Comparison of ENCODE assay signal across 8 mouse cellular contexts in genomic region chr14:55713007-55713728, GRCm38 (mm10). TPM values are rescaled to one million over a fixed set of nuclear protein-coding genes. Genes with fewer than 3 reads are reported as not detected.
DNase-seq lines count a peak whose midpoint lies in the region; ATAC-seq and TF ChIP-seq lines count a peak whose summit lies in the region.

No protein-coding gene starts in this region.

- H3K9me3 ChIP-seq in forebrain, embryonic 11.5 days (ENCODE audit: control insufficient read depth, low read length) = no peaks in the 10 kb centered on the region
- H3K9me3 ChIP-seq in forebrain, embryonic 14.5 days (replicated peaks; ENCODE audit: control insufficient read depth, low read length) = no peaks in the 10 kb centered on the region
- H3K9me3 ChIP-seq in intestine, embryonic 15.5 days = no peaks in the 10 kb centered on the region
- H3K9me3 ChIP-seq in liver, embryonic 15.5 days (replicated peaks) = no peaks in the 10 kb centered on the region

- no peak for TF ChIP-seq POLR2A in cerebellum, adult 2 months (IDR thresholded peaks at IDR 0.05; ENCODE audit: borderline replicate concordance, insufficient read depth, low read length)

- H3K36me3 ChIP-seq in forebrain, embryonic 11.5 days (ENCODE audit: control insufficient read depth, insufficient read depth, low read length) = no peaks in the 10 kb centered on the region; the same call in 1 of the 2 replicates
- H3K36me3 ChIP-seq in forebrain, embryonic 14.5 days (ENCODE audit: control insufficient read depth, insufficient read depth, low read length) = peaks cover 14% of the 10 kb centered on the region
- 0 out of 2 replicates have a peak, but pooled peaks cover 1% of the 10 kb centered on the region for H3K36me3 ChIP-seq in intestine, embryonic 15.5 days
- H3K36me3 ChIP-seq in liver, embryonic 15.5 days (replicated peaks) = peaks cover 1% of the 10 kb centered on the region; the same call in 1 of the 2 replicates

- H3K4me2 ChIP-seq in forebrain, embryonic 11.5 days (ENCODE audit: low read depth, low read length, severe bottlenecking) = 0 out of 2 replicates have a peak overlapping the region, but pooled peaks have one; percentile 5
- no peak overlapping the region for H3K4me2 ChIP-seq in forebrain, embryonic 14.5 days (ENCODE audit: low read length)
- peak overlapping the region; percentile 72 for H3K4me2 ChIP-seq in intestine, embryonic 15.5 days (replicated peaks)
- H3K4me2 ChIP-seq in liver, embryonic 15.5 days = peak overlapping the region; percentile 66

- H3K4me3 ChIP-seq in forebrain, embryonic 11.5 days (ENCODE audit: low read depth, low read length) = no peak overlapping the region
- no peak overlapping the region for H3K4me3 ChIP-seq in forebrain, embryonic 14.5 days (ENCODE audit: low read depth, low read length)
- H3K4me3 ChIP-seq in intestine, embryonic 15.5 days (replicated peaks) = peak overlapping the region; percentile 23
- H3K4me3 ChIP-seq in liver, embryonic 15.5 days (replicated peaks) = peak overlapping the region; percentile 43
- no peak overlapping the region for H3K4me3 ChIP-seq in left cerebral cortex, adult 2 months
- no peak overlapping the region for H3K4me3 ChIP-seq in cerebellum, adult 2 months (replicated peaks; ENCODE audit: insufficient read depth, low read depth, low read length)

- H3K9ac ChIP-seq in forebrain, embryonic 11.5 days (ENCODE audit: low read length) = peak overlapping the region; percentile 14; the same call in 1 of the 2 replicates
- no peak overlapping the region for H3K9ac ChIP-seq in forebrain, embryonic 14.5 days (ENCODE audit: low read length)
- peak overlapping the region; percentile 34 for H3K9ac ChIP-seq in intestine, embryonic 15.5 days
- peak overlapping the region; percentile 21; the same call in 1 of the 2 replicates for H3K9ac ChIP-seq in liver, embryonic 15.5 days

- H3K27me3 ChIP-seq in forebrain, embryonic 11.5 days (ENCODE audit: control insufficient read depth, insufficient read depth, low read length) = no peaks in the 10 kb centered on the region; the same call in 1 of the 2 replicates
- 0 out of 2 replicates have a peak, but pooled peaks cover 3% of the 10 kb centered on the region for H3K27me3 ChIP-seq in forebrain, embryonic 14.5 days (replicated peaks; ENCODE audit: control insufficient read depth, insufficient read depth, low read length)
- H3K27me3 ChIP-seq in intestine, embryonic 15.5 days (replicated peaks) = peaks cover 4% of the 10 kb centered on the region; the same call in 1 of the 2 replicates
- peaks cover 12% of the 10 kb centered on the region; the same call in 1 of the 2 replicates for H3K27me3 ChIP-seq in liver, embryonic 15.5 days
- H3K27me3 ChIP-seq in cerebellum, adult 2 months (ENCODE audit: control insufficient read depth, insufficient read depth, low read length) = no peaks in the 10 kb centered on the region

- no peak overlapping the region for H3K27ac ChIP-seq in forebrain, embryonic 11.5 days (ENCODE audit: low read depth, low read length)
- no peak overlapping the region for H3K27ac ChIP-seq in forebrain, embryonic 14.5 days (ENCODE audit: low read depth, low read length)
- H3K27ac ChIP-seq in intestine, embryonic 15.5 days = no peak overlapping the region
- no peak overlapping the region for H3K27ac ChIP-seq in liver, embryonic 15.5 days (replicated peaks)
- no peak overlapping the region for H3K27ac ChIP-seq in left cerebral cortex, adult 2 months
- H3K27ac ChIP-seq in cerebellum, adult 2 months (ENCODE audit: insufficient read depth, low read length) = no peak overlapping the region

- no peak for TF ChIP-seq CTCF in left cerebral cortex, adult 2 months (IDR thresholded peaks at IDR 0.05)
- TF ChIP-seq CTCF in cerebellum, adult 2 months (IDR thresholded peaks at IDR 0.05; ENCODE audit: borderline replicate concordance, insufficient read depth, low read depth, low read length) = no peak

- no peak for ATAC-seq in forebrain, embryonic 11.5 days (replicated peaks; ENCODE audit: low FRiP score)
- no peak for ATAC-seq in forebrain, embryonic 14.5 days
- ATAC-seq in intestine, embryonic 15.5 days = peak; percentile 74
- peak; percentile 66 for ATAC-seq in liver, embryonic 15.5 days (ENCODE audit: insufficient read depth)

- H3K4me1 ChIP-seq in forebrain, embryonic 11.5 days (replicated peaks; ENCODE audit: control insufficient read depth, insufficient read depth, low read length) = peaks cover 3% of the 10 kb centered on the region; the same call in 1 of the 2 replicates
- no peaks in the 10 kb centered on the region for H3K4me1 ChIP-seq in forebrain, embryonic 14.5 days (ENCODE audit: control insufficient read depth, insufficient read depth, low read length)
- H3K4me1 ChIP-seq in intestine, embryonic 15.5 days (replicated peaks) = peaks cover 13% of the 10 kb centered on the region
- H3K4me1 ChIP-seq in liver, embryonic 15.5 days (replicated peaks) = peaks cover 34% of the 10 kb centered on the region
- no peaks in the 10 kb centered on the region for H3K4me1 ChIP-seq in cerebellum, adult 2 months (ENCODE audit: control insufficient read depth, insufficient read depth, low read length)

- 16% methylated on average over 25 of the region's 25 CpGs for WGBS in forebrain, embryonic 11.5 days
- WGBS in forebrain, embryonic 14.5 days = 18% methylated on average over 25 of the region's 25 CpGs
- WGBS in intestine, embryonic 15.5 days = 10% methylated on average over 25 of the region's 25 CpGs
- 12% methylated on average over 25 of the region's 25 CpGs for WGBS in liver, embryonic 15.5 days (ENCODE audit: insufficient replicate concordance)
- 16% methylated on average over 25 of the region's 25 CpGs for WGBS in cerebellum, adult 2 months

- intact Hi-C loops in left cerebral cortex, adult 2 months (cut with DNase I) = no loop called here

- no peak for DNase-seq in forebrain, embryonic 11.5 days (ENCODE audit: low spot score)
- no peak for DNase-seq in forebrain, embryonic 14.5 days (ENCODE audit: low spot score)
- peak; percentile 44 for DNase-seq in embryo, embryonic 10.5 days (ENCODE audit: low spot score)
- no peak for DNase-seq in left cerebral cortex, adult 2 months (ENCODE audit: extremely low spot score in 1 of 2, low spot score in 2 of 2)
- DNase-seq in cerebellum, adult 2 months = no peak
- DNase-seq in cerebellum, adult 9-11 months = no peak

RNA-seq across cellular contexts. Expression of gene Tgm1, which starts 0.6 kb away (rescaled TPM):
- polyA plus RNA-seq in forebrain, embryonic 11.5 days (2014; fragmentation: Nextera tagmentation; extraction: Ambion mirVana) = 0.21 and 1.4 TPM in 2 replicates
- polyA plus RNA-seq in forebrain, embryonic 14.5 days (2014; fragmentation: Nextera tagmentation; extraction: Ambion mirVana) = 0.10 and 0.12 TPM in 2 replicates
- polyA plus RNA-seq in intestine, embryonic 15.5 days (2015; fragmentation: Nextera tagmentation; extraction: Ambion mirVana) = 1.1 and 1.2 TPM in 2 replicates
- polyA plus RNA-seq in liver, embryonic 15.5 days (2015; fragmentation: Nextera tagmentation; extraction: Ambion mirVana) = 2.9 and 3.9 TPM in 2 replicates
- not detected for total RNA-seq in left cerebral cortex, adult 2 months (2021)
- 0.07 and 0.08 TPM in 2 replicates for polyA plus RNA-seq in cerebellum, adult 2 months (2012; rRNA removed)

RNA-seq across cellular contexts. Expression of gene Rabggta, which starts 8.9 kb away (rescaled TPM):
- polyA plus RNA-seq in forebrain, embryonic 11.5 days (2014; fragmentation: Nextera tagmentation; extraction: Ambion mirVana) = 23.4 and 27.1 TPM in 2 replicates
- polyA plus RNA-seq in forebrain, embryonic 14.5 days (2014; fragmentation: Nextera tagmentation; extraction: Ambion mirVana) = 34.2 and 38.3 TPM in 2 replicates
- 34.1 and 34.9 TPM in 2 replicates for polyA plus RNA-seq in intestine, embryonic 15.5 days (2015; fragmentation: Nextera tagmentation; extraction: Ambion mirVana)
- 10.5 and 11.0 TPM in 2 replicates for polyA plus RNA-seq in liver, embryonic 15.5 days (2015; fragmentation: Nextera tagmentation; extraction: Ambion mirVana)
- 10 to 100 TPM; 50.2 to 51.3 TPM for total RNA-seq in left cerebral cortex, adult 2 months (2021)
- polyA plus RNA-seq in cerebellum, adult 2 months (2012; rRNA removed) = 64.1 and 66.8 TPM in 2 replicates

RNA-seq across cellular contexts. Expression of gene Tinf2, which starts 31.5 kb away (rescaled TPM):
- 73.8 and 74.8 TPM in 2 replicates for polyA plus RNA-seq in forebrain, embryonic 11.5 days (2014; fragmentation: Nextera tagmentation; extraction: Ambion mirVana)
- 30.6 and 37.5 TPM in 2 replicates for polyA plus RNA-seq in forebrain, embryonic 14.5 days (2014; fragmentation: Nextera tagmentation; extraction: Ambion mirVana)
- 35.8 and 38.7 TPM in 2 replicates for polyA plus RNA-seq in intestine, embryonic 15.5 days (2015; fragmentation: Nextera tagmentation; extraction: Ambion mirVana)
- 21.0 and 22.4 TPM in 2 replicates for polyA plus RNA-seq in liver, embryonic 15.5 days (2015; fragmentation: Nextera tagmentation; extraction: Ambion mirVana)
- 10 to 100 TPM; 14.1 to 16.3 TPM for total RNA-seq in left cerebral cortex, adult 2 months (2021)
- 36.0 and 38.5 TPM in 2 replicates for polyA plus RNA-seq in cerebellum, adult 2 months (2012; rRNA removed)

RNA-seq across cellular contexts. Expression of gene Dhrs1, which starts 32.3 kb away (rescaled TPM):
- 63.6 and 76.7 TPM in 2 replicates for polyA plus RNA-seq in forebrain, embryonic 11.5 days (2014; fragmentation: Nextera tagmentation; extraction: Ambion mirVana)
- polyA plus RNA-seq in forebrain, embryonic 14.5 days (2014; fragmentation: Nextera tagmentation; extraction: Ambion mirVana) = 83.8 and 84.4 TPM in 2 replicates
- 99.4 and 117 TPM in 2 replicates for polyA plus RNA-seq in intestine, embryonic 15.5 days (2015; fragmentation: Nextera tagmentation; extraction: Ambion mirVana)
- polyA plus RNA-seq in liver, embryonic 15.5 days (2015; fragmentation: Nextera tagmentation; extraction: Ambion mirVana) = 39.4 and 43.5 TPM in 2 replicates
- total RNA-seq in left cerebral cortex, adult 2 months (2021) = 10 to 100 TPM; 76.5 to 88.8 TPM
- polyA plus RNA-seq in cerebellum, adult 2 months (2012; rRNA removed) = 113 and 122 TPM in 2 replicates

RNA-seq across cellular contexts. Expression of gene Nop9, which starts 32.3 kb away (rescaled TPM):
- 54.2 and 57.4 TPM in 2 replicates for polyA plus RNA-seq in forebrain, embryonic 11.5 days (2014; fragmentation: Nextera tagmentation; extraction: Ambion mirVana)
- polyA plus RNA-seq in forebrain, embryonic 14.5 days (2014; fragmentation: Nextera tagmentation; extraction: Ambion mirVana) = 36.3 and 36.6 TPM in 2 replicates
- 35.6 and 36.0 TPM in 2 replicates for polyA plus RNA-seq in intestine, embryonic 15.5 days (2015; fragmentation: Nextera tagmentation; extraction: Ambion mirVana)
- polyA plus RNA-seq in liver, embryonic 15.5 days (2015; fragmentation: Nextera tagmentation; extraction: Ambion mirVana) = 23.4 and 24.4 TPM in 2 replicates
- 10 to 100 TPM in 1 of 2 experiments, 1 to 10 TPM in 1; 9.6 to 12.9 TPM for total RNA-seq in left cerebral cortex, adult 2 months (2021)
- 10.7 and 10.8 TPM in 2 replicates for polyA plus RNA-seq in cerebellum, adult 2 months (2012; rRNA removed)

Comparison
In these comparisons a context has a peak if more than half of its experiments do, and no peak if none do; other contexts are left out.
1. ATAC-seq: peak in intestine, embryonic 15.5 days (single experiment) and liver, embryonic 15.5 days (single experiment); none in forebrain, embryonic 11.5 days (single experiment) and forebrain, embryonic 14.5 days (single experiment).
2. H3K4me3 ChIP-seq: peak in intestine, embryonic 15.5 days (single experiment) and liver, embryonic 15.5 days (single experiment); none in forebrain, embryonic 11.5 days (single experiment), forebrain, embryonic 14.5 days (single experiment), left cerebral cortex, adult 2 months (single experiment) and cerebellum, adult 2 months (single experiment).